Mouse (Mus musculus): Measurements from ENCODE around the gene Nemp1. TPM values are rescaled to one million over a fixed set of nuclear protein-coding genes. Genes with fewer than 3 reads are reported as not detected.
A peak's percentile ranks its signal among the peaks of the same experiment; 100 is the strongest.

The Nemp1 gene
- polyA plus RNA-seq, 1 experiment from 2014 or later, result 9.3 TPM

DNA sequence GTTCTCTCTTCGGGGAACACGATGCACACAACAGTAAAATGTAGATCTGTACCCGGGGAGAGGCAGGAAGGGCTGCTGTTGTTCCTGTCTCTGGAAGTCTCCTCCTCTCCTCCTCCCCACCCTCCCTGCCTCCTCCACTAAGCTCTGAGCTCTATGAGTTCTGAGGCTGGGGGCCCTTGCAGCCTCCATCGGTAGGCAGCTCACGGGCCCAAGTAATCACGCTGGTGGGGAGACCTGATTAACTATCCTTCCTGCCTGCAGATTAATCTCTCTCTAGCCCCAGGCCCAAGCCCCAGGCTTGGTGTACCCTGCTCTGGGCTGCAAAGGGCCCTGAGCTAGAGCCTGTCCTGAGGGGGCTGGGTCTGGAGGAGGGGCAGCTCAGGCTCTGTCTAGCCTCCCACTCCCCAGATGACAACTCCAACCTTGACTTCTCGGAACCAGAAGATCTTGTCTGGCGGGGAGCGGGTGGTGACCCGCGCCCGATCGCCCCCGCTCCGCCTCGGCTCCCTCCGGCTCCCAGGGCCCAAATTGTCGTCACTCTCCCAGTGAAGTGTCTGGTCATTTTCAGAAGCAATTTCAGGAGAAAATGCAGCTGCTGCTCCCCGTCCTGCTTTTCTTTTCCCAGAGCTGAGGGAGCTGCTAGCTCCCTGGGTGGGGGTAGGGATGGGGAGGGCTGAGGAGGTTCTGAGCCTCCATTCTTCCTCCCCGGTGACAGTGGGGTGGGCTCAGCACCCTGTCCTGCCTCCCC lies 55.1 kb downstream of the Nemp1 start:
- H3K4me2 ChIP-seq (replicated peaks; ENCODE audit: low read depth, low read length), result peak overlapping the region; percentile 31
- ATAC-seq (ENCODE audit: low FRiP score) (peak; percentile 70), DNase-seq (ENCODE audit: low spot score) (peak; percentile 44)
- H3K36me3 ChIP-seq (ENCODE audit: control insufficient read depth, insufficient read depth, low read length), result no peaks in the 10 kb centered on the region
- H3K4me3 ChIP-seq (ENCODE audit: low read depth, low read length), result no peak overlapping the region
- peak overlapping the region; percentile 38 for H3K9ac ChIP-seq (ENCODE audit: low read depth, low read length)
- peak overlapping the region; percentile 30; the same call in 1 of the 2 replicates for H3K27ac ChIP-seq (ENCODE audit: low read depth, low read length)
- H3K4me1 ChIP-seq (replicated peaks; ENCODE audit: control insufficient read depth, insufficient read depth, low read length), result peaks cover 15% of the 10 kb centered on the region
- 13% methylated on average over 20 of the region's 20 CpGs for WGBS
- no peaks in the 10 kb centered on the region for H3K9me3 ChIP-seq (ENCODE audit: control insufficient read depth, low read length)
- H3K27me3 ChIP-seq (ENCODE audit: control insufficient read depth, insufficient read depth, low read length), result no peaks in the 10 kb centered on the region

DNA sequence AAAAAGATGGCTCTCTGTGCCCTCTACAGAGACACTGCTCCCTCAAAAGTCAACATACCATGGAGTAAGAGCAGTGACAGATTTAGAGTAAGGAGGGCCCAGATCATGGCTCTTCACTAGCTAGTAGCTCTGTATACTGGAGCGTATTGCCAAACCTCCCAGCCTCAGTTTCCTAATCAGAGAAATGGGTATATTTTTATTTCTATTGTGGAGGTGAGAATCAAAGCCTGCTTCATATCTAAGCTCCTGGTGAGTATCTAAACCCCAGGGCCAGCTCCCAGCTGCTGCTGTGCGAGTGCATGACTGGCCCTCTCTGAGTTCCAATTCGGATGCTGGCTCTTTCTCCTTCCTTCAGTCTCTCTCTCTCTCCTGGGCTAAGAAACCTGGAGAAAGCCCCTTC lies 57.5 kb downstream of the Nemp1 start, which contains the start of gene Tac2:
Gene Tac2 (plus strand): TSS at position 301 of the 400 bp plus-strand sequence.
- no peak for ATAC-seq (ENCODE audit: low FRiP score)
- WGBS, result 73% methylated on average over 3 of the region's 3 CpGs
- Histone ChIP-seq H3K4me3 (ENCODE audit: low read depth, low read length) (no peak within 1 kb of the TSS), H3K27me3 (ENCODE audit: control insufficient read depth, insufficient read depth, low read length) (no peaks in the 10 kb centered on the region), H3K4me1 (replicated peaks; ENCODE audit: control insufficient read depth, insufficient read depth, low read length) (peaks cover 15% of the 10 kb centered on the region), H3K4me2 (replicated peaks; ENCODE audit: low read depth, low read length) (no peak within 1 kb of the TSS), H3K9ac (ENCODE audit: low read depth, low read length) (no peak within 1 kb of the TSS), H3K9me3 (ENCODE audit: control insufficient read depth, low read length) (no peaks in the 10 kb centered on the region), H3K36me3 (ENCODE audit: control insufficient read depth, insufficient read depth, low read length) (no peaks in the 10 kb centered on the region), H3K27ac (ENCODE audit: low read depth, low read length) (no peak within 1 kb of the TSS)
- DNase-seq (ENCODE audit: low spot score), result no peak

- Histone ChIP-seq H3K27me3 (ENCODE audit: control insufficient read depth, insufficient read depth, low read length) (no peaks in the 10 kb centered on the region), H3K36me3 (ENCODE audit: control insufficient read depth, insufficient read depth, low read length) (no peaks in the 10 kb centered on the region), H3K9ac (ENCODE audit: low read depth, low read length) (no peak overlapping the region), H3K27ac (ENCODE audit: low read depth, low read length) (no peak overlapping the region), H3K4me3 (ENCODE audit: low read depth, low read length) (no peak overlapping the region), H3K4me1 (replicated peaks; ENCODE audit: control insufficient read depth, insufficient read depth, low read length) (peaks cover 15% of the 10 kb centered on the region), H3K4me2 (replicated peaks; ENCODE audit: low read depth, low read length) (no peak overlapping the region), H3K9me3 (ENCODE audit: control insufficient read depth, low read length) (no peaks in the 10 kb centered on the region)
- ATAC-seq (ENCODE audit: low FRiP score), result no peak
- DNase-seq (ENCODE audit: low spot score), result no peak
- 94% methylated on average over 4 of the region's 4 CpGs for WGBS
Measured at GRCm38 (mm10) chr10:127725136-127725535, 58.4 kb downstream of the Nemp1 start.

DNA sequence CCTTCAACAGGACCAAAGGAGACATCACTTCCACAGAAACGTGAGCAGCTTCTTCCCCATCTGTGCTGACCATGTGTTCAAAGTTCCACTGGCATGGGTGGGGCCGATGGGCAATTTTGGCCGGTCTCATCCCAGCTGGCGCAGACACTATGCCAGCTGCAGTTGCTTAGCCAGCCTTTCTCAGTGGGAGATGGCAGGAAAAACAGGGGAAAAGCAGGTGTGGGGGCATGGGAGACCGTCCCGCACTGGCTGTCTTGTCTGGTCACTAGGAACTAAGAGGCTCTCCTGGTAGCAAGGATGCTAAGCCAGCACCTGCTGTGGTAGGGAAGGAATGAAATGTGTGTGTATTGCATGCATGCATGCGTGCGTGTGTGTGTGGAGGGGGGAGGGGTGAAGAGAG lies 61.7 kb downstream of the Nemp1 start:
- DNase-seq (ENCODE audit: low spot score) (no peak), ATAC-seq (ENCODE audit: low FRiP score) (no peak)
- Histone ChIP-seq H3K9me3 (ENCODE audit: control insufficient read depth, low read length) (no peaks in the 10 kb centered on the region), H3K36me3 (ENCODE audit: control insufficient read depth, insufficient read depth, low read length) (no peaks in the 10 kb centered on the region), H3K9ac (ENCODE audit: low read depth, low read length) (no peak overlapping the region), H3K4me1 (replicated peaks; ENCODE audit: control insufficient read depth, insufficient read depth, low read length) (no peaks in the 10 kb centered on the region), H3K4me2 (replicated peaks; ENCODE audit: low read depth, low read length) (no peak overlapping the region), H3K27ac (ENCODE audit: low read depth, low read length) (no peak overlapping the region), H3K4me3 (ENCODE audit: low read depth, low read length) (no peak overlapping the region), H3K27me3 (ENCODE audit: control insufficient read depth, insufficient read depth, low read length) (no peaks in the 10 kb centered on the region)
- WGBS, result 81% methylated on average over 8 of the region's 8 CpGs

DNA sequence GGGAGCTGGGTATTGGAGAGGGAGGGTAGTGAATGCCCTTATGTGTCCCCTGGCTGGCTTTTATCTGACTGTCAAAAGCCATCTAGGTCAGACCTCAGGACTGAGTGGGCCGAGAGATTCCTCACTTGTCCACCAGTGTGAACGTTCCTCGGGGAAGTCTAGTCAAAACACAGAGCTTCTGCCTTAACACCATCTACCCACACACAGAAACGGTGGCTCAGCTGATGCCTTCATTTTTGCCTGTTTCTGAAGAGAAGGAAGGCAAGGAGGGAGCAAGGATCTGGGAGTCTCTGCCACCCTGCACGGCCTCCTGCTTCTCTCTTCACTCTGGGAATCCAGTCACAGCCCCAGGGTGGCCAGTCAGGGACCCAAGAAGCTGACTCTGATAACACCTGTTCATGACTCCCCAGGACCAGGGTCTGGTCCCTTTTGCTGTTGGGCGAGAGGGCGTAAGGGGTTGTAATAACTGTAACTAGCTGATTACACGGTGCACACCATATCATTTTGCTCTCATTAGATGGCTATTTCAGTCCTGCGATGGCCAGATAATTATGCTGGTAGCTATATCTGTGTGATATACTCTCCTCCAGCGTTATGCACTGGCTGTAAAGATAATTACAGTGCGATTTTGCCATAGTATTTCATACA lies 63.7 kb downstream of the Nemp1 start:
- H3K4me3 ChIP-seq (ENCODE audit: low read depth, low read length), result no peak overlapping the region
- H3K4me2 ChIP-seq (replicated peaks; ENCODE audit: low read depth, low read length), result no peak overlapping the region
- no peaks in the 10 kb centered on the region for H3K9me3 ChIP-seq (ENCODE audit: control insufficient read depth, low read length)
- no peak overlapping the region for H3K9ac ChIP-seq (ENCODE audit: low read depth, low read length)
- no peaks in the 10 kb centered on the region for H3K36me3 ChIP-seq (ENCODE audit: control insufficient read depth, insufficient read depth, low read length)
- H3K27ac ChIP-seq (ENCODE audit: low read depth, low read length), result no peak overlapping the region
- WGBS, result 71% methylated on average over 11 of the region's 11 CpGs
- H3K27me3 ChIP-seq (ENCODE audit: control insufficient read depth, insufficient read depth, low read length), result no peaks in the 10 kb centered on the region
- ATAC-seq (ENCODE audit: low FRiP score) (no peak), DNase-seq (ENCODE audit: low spot score) (no peak)
- H3K4me1 ChIP-seq (replicated peaks; ENCODE audit: control insufficient read depth, insufficient read depth, low read length), result no peaks in the 10 kb centered on the region

- no peaks in the 10 kb centered on the region for H3K36me3 ChIP-seq (ENCODE audit: control insufficient read depth, insufficient read depth, low read length)
- DNase-seq (ENCODE audit: low spot score), result no peak
- H3K4me2 ChIP-seq (replicated peaks; ENCODE audit: low read depth, low read length), result no peak overlapping the region
- H3K4me1 ChIP-seq (replicated peaks; ENCODE audit: control insufficient read depth, insufficient read depth, low read length), result no peaks in the 10 kb centered on the region
- H3K27ac ChIP-seq (ENCODE audit: low read depth, low read length), result no peak overlapping the region
- 57% methylated on average over 9 of the region's 9 CpGs for WGBS
- no peak overlapping the region for H3K4me3 ChIP-seq (ENCODE audit: low read depth, low read length)
- no peak for ATAC-seq (ENCODE audit: low FRiP score)
- H3K9me3 ChIP-seq (ENCODE audit: control insufficient read depth, low read length), result no peaks in the 10 kb centered on the region
- H3K27me3 ChIP-seq (ENCODE audit: control insufficient read depth, insufficient read depth, low read length), result no peaks in the 10 kb centered on the region
- H3K9ac ChIP-seq (ENCODE audit: low read depth, low read length), result no peak overlapping the region
Measured at GRCm38 (mm10) chr10:127730933-127731310, 64.2 kb downstream of the Nemp1 start.

DNA sequence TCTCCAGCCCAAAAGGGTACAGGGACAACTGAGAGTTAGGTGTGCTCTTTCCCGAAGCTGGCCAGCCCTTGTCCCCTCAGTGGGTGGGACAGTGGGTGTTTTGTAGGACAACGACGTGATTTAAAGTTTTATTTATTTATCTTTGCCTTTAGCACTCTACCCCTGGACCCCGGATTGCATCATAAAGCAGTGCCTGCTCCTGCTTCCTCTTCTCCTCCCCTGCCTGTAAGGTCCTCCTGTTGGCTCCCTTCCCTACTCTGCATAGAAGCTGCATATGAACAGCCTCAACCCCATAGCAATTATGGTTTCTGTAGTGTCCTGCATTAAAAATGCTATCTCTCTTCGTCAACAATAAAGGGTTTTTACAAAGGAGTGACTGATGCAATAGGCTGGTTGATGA lies 64.7 kb downstream of the Nemp1 start:
- no peak overlapping the region for H3K27ac ChIP-seq (ENCODE audit: low read depth, low read length)
- DNase-seq (ENCODE audit: low spot score) (no peak), ATAC-seq (ENCODE audit: low FRiP score) (no peak)
- no peaks in the 10 kb centered on the region for H3K9me3 ChIP-seq (ENCODE audit: control insufficient read depth, low read length)
- no peak overlapping the region for H3K4me2 ChIP-seq (replicated peaks; ENCODE audit: low read depth, low read length)
- no peaks in the 10 kb centered on the region for H3K36me3 ChIP-seq (ENCODE audit: control insufficient read depth, insufficient read depth, low read length)
- no peaks in the 10 kb centered on the region for H3K27me3 ChIP-seq (ENCODE audit: control insufficient read depth, insufficient read depth, low read length)
- no peak overlapping the region for H3K9ac ChIP-seq (ENCODE audit: low read depth, low read length)
- H3K4me1 ChIP-seq (replicated peaks; ENCODE audit: control insufficient read depth, insufficient read depth, low read length), result no peaks in the 10 kb centered on the region
- WGBS, result 41% methylated on average over 5 of the region's 5 CpGs
- no peak overlapping the region for H3K4me3 ChIP-seq (ENCODE audit: low read depth, low read length)

- H3K36me3 ChIP-seq (ENCODE audit: control insufficient read depth, insufficient read depth, low read length), result no peaks in the 10 kb centered on the region
Measured at GRCm38 (mm10) chr10:127734434-127734833, 67.7 kb downstream of the Nemp1 start.

GRCm38 (mm10) chr10:127736266-127736665 lies 69.6 kb downstream of the Nemp1 start:
- H3K9ac ChIP-seq (ENCODE audit: low read depth, low read length), result no peak overlapping the region
- H3K27me3 ChIP-seq (ENCODE audit: control insufficient read depth, insufficient read depth, low read length), result no peaks in the 10 kb centered on the region
- H3K36me3 ChIP-seq (ENCODE audit: control insufficient read depth, insufficient read depth, low read length), result peaks cover under 1% of the 10 kb centered on the region; the same call in 1 of the 2 replicates
- no peaks in the 10 kb centered on the region for H3K4me1 ChIP-seq (replicated peaks; ENCODE audit: control insufficient read depth, insufficient read depth, low read length)
- H3K4me2 ChIP-seq (replicated peaks; ENCODE audit: low read depth, low read length), result no peak overlapping the region
- WGBS, result 84% methylated on average over 2 of the region's 2 CpGs
- no peak overlapping the region for H3K4me3 ChIP-seq (ENCODE audit: low read depth, low read length)
- no peaks in the 10 kb centered on the region for H3K9me3 ChIP-seq (ENCODE audit: control insufficient read depth, low read length)
- ATAC-seq (ENCODE audit: low FRiP score), result no peak
- no peak for DNase-seq (ENCODE audit: low spot score)
- no peak overlapping the region for H3K27ac ChIP-seq (ENCODE audit: low read depth, low read length)

More at GRCm38 (mm10) chr10:127734434-127734833, 67.7 kb downstream of the Nemp1 start:
- Histone ChIP-seq H3K4me1 (replicated peaks; ENCODE audit: control insufficient read depth, insufficient read depth, low read length) (no peaks in the 10 kb centered on the region), H3K27ac (ENCODE audit: low read depth, low read length) (no peak overlapping the region), H3K4me3 (ENCODE audit: low read depth, low read length) (no peak overlapping the region), H3K27me3 (ENCODE audit: control insufficient read depth, insufficient read depth, low read length) (no peaks in the 10 kb centered on the region), H3K4me2 (replicated peaks; ENCODE audit: low read depth, low read length) (no peak overlapping the region), H3K9ac (ENCODE audit: low read depth, low read length) (no peak overlapping the region), H3K9me3 (ENCODE audit: control insufficient read depth, low read length) (no peaks in the 10 kb centered on the region)
- ATAC-seq (ENCODE audit: low FRiP score) (no peak), DNase-seq (ENCODE audit: low spot score) (no peak)
- WGBS, result 64% methylated on average over 5 of the region's 5 CpGs

All from hindbrain, embryonic 11.5 days (tissue).